Comparison of ENCODE assay signal across 9 mouse cellular contexts in genomic region chr11:52521879-52522278, GRCm38 (mm10).
DNase-seq lines count a peak whose midpoint lies in the region; ATAC-seq lines count a peak whose summit lies in the region.
"Had no signal": no experiment of that assay in that cellular context is flagged by ENCODE, and none has a peak within 500 bp of the region (broad histone marks: within the 10 kb centered on the region; RNA-seq: fewer than 3 reads in every experiment).

No protein-coding gene starts in this region.

- no peak overlapping the region for H3K4me2 ChIP-seq in liver, embryonic 12.5 days
- H3K4me2 ChIP-seq: heart, embryonic 15.5 days had no signal

- no peaks in the 10 kb centered on the region for H3K36me3 ChIP-seq in liver, embryonic 12.5 days
- H3K36me3 ChIP-seq: heart, embryonic 15.5 days had no signal

- H3K9me3 ChIP-seq in liver, embryonic 12.5 days (replicated peaks): 0 out of 2 replicates have a peak, but pooled peaks cover 5% of the 10 kb centered on the region
- H3K9me3 ChIP-seq: heart, embryonic 15.5 days had no signal

- peak; percentile 68 to 90 for DNase-seq in adrenal gland, adult (ENCODE audit: inconsistent age in 2 of 2, low spot score in 1 of 2)
- no peak for DNase-seq in adrenal gland, adult 8-10 months
- peak; percentile 29 for DNase-seq in liver
- DNase-seq in embryo, embryonic 10 days (ENCODE audit: low spot score): peak; percentile 78
- DNase-seq in kidney, postnatal 36 days: peak; percentile 25 to 74
- peak; percentile 85 for DNase-seq in lung, postnatal 10 days
- peak; percentile 66 for DNase-seq in telencephalon, adult 2 months (ENCODE audit: low read depth, low spot score)

- no peaks in the 10 kb centered on the region for H3K27me3 ChIP-seq in liver, embryonic 12.5 days (replicated peaks)
- H3K27me3 ChIP-seq: heart, embryonic 15.5 days had no signal

- H3K9ac ChIP-seq in liver, embryonic 12.5 days: no peak overlapping the region
- H3K9ac ChIP-seq: heart, embryonic 15.5 days had no signal

- ATAC-seq in liver, embryonic 12.5 days: no peak

- 0 out of 2 replicates have a peak, but pooled peaks cover 4% of the 10 kb centered on the region for H3K4me1 ChIP-seq in liver, embryonic 12.5 days
- H3K4me1 ChIP-seq: heart, embryonic 15.5 days had no signal

- WGBS in liver, embryonic 12.5 days (ENCODE audit: insufficient replicate concordance): 36% methylated on average over 4 of the region's 4 CpGs

- H3K4me3 ChIP-seq in liver, embryonic 12.5 days: no peak overlapping the region
- H3K4me3 ChIP-seq: heart, embryonic 15.5 days had no signal

- H3K27ac ChIP-seq in liver, embryonic 12.5 days: no peak overlapping the region
- H3K27ac ChIP-seq: heart, embryonic 15.5 days had no signal
